Mouse (Mus musculus) lung, embryonic 14.5 days (tissue): ENCODE results near the gene Cdk2. TPM values are rescaled to one million over a fixed set of nuclear protein-coding genes. Genes with fewer than 3 reads are reported as not detected.

Source experiments
- ATAC-seq: fragments of 200-750 bp; cut with Nextera tagmentation; 2 replicates; pipeline ENCODE4 v1.8.0; 2017; ENCODE audit warnings: mild to moderate bottlenecking, moderate TSS enrichment, moderate library complexity; ENCODE audit not compliant: insufficient read depth
- DNase-seq: peaks from one replicate; pipeline ENCODE4 v3.0.0-alpha.2; 2015
- H3K27ac ChIP-seq: fragments of 300-500 bp; sonication (generic); 2 replicates; pipeline ENCODE4 v1.5.1; 2014; ENCODE audit warnings: low read depth, mild to moderate bottlenecking, moderate library complexity
- H3K27me3 ChIP-seq: fragments of 300-500 bp; sonication (generic); 2 replicates; pipeline ENCODE4 v1.6.1; 2014; ENCODE audit warnings: low read length, control low read depth; ENCODE audit not compliant: insufficient read depth
- H3K36me3 ChIP-seq: fragments of 300-500 bp; sonication (generic); 2 replicates; pipeline ENCODE4 v1.6.1; 2014; ENCODE audit warnings: control low read depth; ENCODE audit not compliant: insufficient read depth
- H3K4me1 ChIP-seq: fragments of 300-500 bp; sonication (generic); 2 replicates; pipeline ENCODE4 v1.6.1; 2014; ENCODE audit warnings: antibody characterized with exemption, control low read depth; ENCODE audit not compliant: insufficient read depth
- H3K4me2 ChIP-seq: fragments of 300-500 bp; sonication (generic); 2 replicates; pipeline ENCODE4 v1.6.1; 2014; ENCODE audit warnings: mild to moderate bottlenecking
- H3K4me3 ChIP-seq: fragments of 300-500 bp; sonication (generic); 2 replicates; pipeline ENCODE4 v1.5.1; 2014; ENCODE audit warnings: low read depth, low read length
- H3K9ac ChIP-seq: fragments of 300-500 bp; sonication (generic); 2 replicates; pipeline ENCODE4 v1.6.1; 2014
- H3K9me3 ChIP-seq: fragments of 300-500 bp; sonication (generic); 2 replicates; pipeline ENCODE4 v1.6.1; 2016; ENCODE audit warnings: low read depth, low read length, control low read depth
- CTCF ChIP-seq: IDR thresholded peaks from 2 replicates; pipeline ENCODE4 v1.5.1; 2016; ENCODE audit warnings: antibody characterized with exemption, low read depth
- WGBS: fragments of 180-500 bp; shearing (Covaris S2); extraction: QIAGEN DNeasy Blood & Tissue Kit; methylation state at CpG from one replicate; pipeline ENCODE4 v1.1.7; 2014; 5-methylcytosine and 5-hydroxymethylcytosine counted together
- polyA plus RNA-seq: library from polyadenylated mRNA; unstranded; fragments of >200 nt; fragmentation: Nextera tagmentation; extraction: Ambion mirVana; gene quantifications from 2 replicates; pipeline ENCODE4 v1.2.1, GENCODE M21; 2014

Gene Cdk2
- polyA plus RNA-seq, 1 experiment from 2014 or later = 105 TPM

GRCm38 (mm10) chr10:128695992-128696807 is 8.6 kb downstream of the Cdk2 start, which contains the start of gene Rab5b:
Gene Rab5b (minus strand): TSS chr10:128696264.
- peak; percentile 99 for ATAC-seq
- peak; percentile 99 for DNase-seq
- peaks cover 44% of the 10 kb centered on the region for H3K36me3 ChIP-seq
- no peaks in the 10 kb centered on the region for H3K9me3 ChIP-seq
- H3K27ac ChIP-seq = peak within 1 kb of the TSS; percentile 98
- WGBS = 1% methylated on average over 39 of the region's 40 CpGs
- peak within 1 kb of the TSS; percentile 83 for H3K4me3 ChIP-seq
- H3K4me1 ChIP-seq = no peaks in the 10 kb centered on the region
- peak within 1 kb of the TSS; percentile 83 for H3K4me2 ChIP-seq
- peak within 1 kb of the TSS; percentile 91 for H3K9ac ChIP-seq
- no peaks in the 10 kb centered on the region for H3K27me3 ChIP-seq
- no peak; the same call in 1 of the 2 replicates for TF ChIP-seq CTCF

- 1% methylated on average over 22 of the region's 22 CpGs for WGBS
- TF ChIP-seq CTCF = no peak
- Histone ChIP-seq H3K4me2 (peak overlapping the region; percentile 83), H3K9me3 (no peaks in the 10 kb centered on the region), H3K36me3 (peaks cover 38% of the 10 kb centered on the region), H3K27me3 (no peaks in the 10 kb centered on the region), H3K27ac (peak overlapping the region; percentile 98), H3K4me1 (no peaks in the 10 kb centered on the region), H3K9ac (peak overlapping the region; percentile 91), H3K4me3 (peak overlapping the region; percentile 83)
- DNase-seq (no peak), ATAC-seq (no peak)
These were observed 9.3 kb downstream of the Cdk2 start for GRCm38 (mm10) chr10:128695411-128695991.

GRCm38 (mm10) chr10:128674469-128675008 is 30.3 kb downstream of the Cdk2 start:
- no peaks in the 10 kb centered on the region for H3K27me3 ChIP-seq
- H3K4me2 ChIP-seq = peak overlapping the region; percentile 96
- H3K4me1 ChIP-seq = 0 out of 2 replicates have a peak, but pooled peaks cover 6% of the 10 kb centered on the region
- peak overlapping the region; percentile 52 for H3K9ac ChIP-seq
- peak; percentile 83 for DNase-seq
- no peaks in the 10 kb centered on the region for H3K9me3 ChIP-seq
- H3K36me3 ChIP-seq = peaks cover 4% of the 10 kb centered on the region; the same call in 1 of the 2 replicates
- 1% methylated on average over 9 of the region's 9 CpGs for WGBS
- TF ChIP-seq CTCF = peak; percentile 67
- H3K4me3 ChIP-seq = peak overlapping the region; percentile 61
- ATAC-seq = no peak
- H3K27ac ChIP-seq = peak overlapping the region; percentile 69

GRCm38 (mm10) chr10:128673763-128674468 is 30.9 kb downstream of the Cdk2 start, which contains the start of gene Suox:
Gene Suox (minus strand): TSS chr10:128674073.
- ATAC-seq (peak; percentile 96), DNase-seq (peak; percentile 93)
- Histone ChIP-seq H3K4me2 (peak within 1 kb of the TSS; percentile 96), H3K4me1 (0 out of 2 replicates have a peak, but pooled peaks cover 6% of the 10 kb centered on the region), H3K36me3 (peaks cover 4% of the 10 kb centered on the region; the same call in 1 of the 2 replicates), H3K27me3 (no peaks in the 10 kb centered on the region), H3K4me3 (peak within 1 kb of the TSS; percentile 61), H3K9ac (peak within 1 kb of the TSS; percentile 52), H3K27ac (peak within 1 kb of the TSS; percentile 69), H3K9me3 (no peaks in the 10 kb centered on the region)
- 1% methylated on average over 60 of the region's 60 CpGs for WGBS
- no peak for TF ChIP-seq CTCF

- WGBS = 89% methylated on average over 9 of the region's 9 CpGs
- ATAC-seq (no peak), DNase-seq (no peak)
- no peaks in the 10 kb centered on the region for H3K9me3 ChIP-seq
- no peak overlapping the region for H3K27ac ChIP-seq
- H3K36me3 ChIP-seq = peaks cover 4% of the 10 kb centered on the region; the same call in 1 of the 2 replicates
- H3K4me1 ChIP-seq = 0 out of 2 replicates have a peak, but pooled peaks cover 6% of the 10 kb centered on the region
- no peak overlapping the region for H3K4me2 ChIP-seq
- no peak for TF ChIP-seq CTCF
- no peaks in the 10 kb centered on the region for H3K27me3 ChIP-seq
- no peak overlapping the region for H3K9ac ChIP-seq
- no peak overlapping the region for H3K4me3 ChIP-seq
These were observed 33.7 kb downstream of the Cdk2 start for GRCm38 (mm10) chr10:128671148-128671547.

GRCm38 (mm10) chr10:128668790-128669672 is 35.8 kb downstream of the Cdk2 start:
- no peaks in the 10 kb centered on the region for H3K27me3 ChIP-seq
- no peak for TF ChIP-seq CTCF
- peak overlapping the region; percentile 73 for H3K4me3 ChIP-seq
- peak overlapping the region; percentile 66 for H3K9ac ChIP-seq
- DNase-seq (peak; percentile 74), ATAC-seq (peak; percentile 47)
- H3K4me1 ChIP-seq = 0 out of 2 replicates have a peak, but pooled peaks cover 6% of the 10 kb centered on the region
- no peaks in the 10 kb centered on the region; the same call in 1 of the 2 replicates for H3K36me3 ChIP-seq
- H3K27ac ChIP-seq = peak overlapping the region; percentile 67; the same call in 1 of the 2 replicates
- H3K4me2 ChIP-seq = peak overlapping the region; percentile 73
- no peaks in the 10 kb centered on the region for H3K9me3 ChIP-seq
- WGBS = 1% methylated on average over 42 of the region's 42 CpGs
